Mouse (Mus musculus) forebrain, embryonic 11.5 days (tissue): ENCODE data around the gene Gsk3a. TPM values are rescaled to one million over a fixed set of nuclear protein-coding genes. Genes with fewer than 3 reads are reported as not detected.

Source experiments
- ATAC-seq: fragments of 200-750 bp; cut with Nextera tagmentation; replicated peaks from 2 replicates; pipeline ENCODE4 v1.8.0; 2017; ENCODE audit warnings: moderate TSS enrichment; ENCODE audit not compliant: low FRiP score
- DNase-seq: peaks from one replicate; pipeline ENCODE4 v3.0.0-alpha.2; 2017; ENCODE audit warnings: low spot score
- H3K27ac ChIP-seq: fragments of 300-500 bp; sonication (generic); 2 replicates; pipeline ENCODE4 v1.5.1; 2014; ENCODE audit warnings: low read depth, low read length
- H3K27me3 ChIP-seq: fragments of 300-500 bp; sonication (generic); 2 replicates; pipeline ENCODE4 v1.6.1; 2014; ENCODE audit warnings: mild to moderate bottlenecking, low read length, mixed read lengths; ENCODE audit not compliant: control insufficient read depth, insufficient read depth
- H3K36me3 ChIP-seq: fragments of 300-500 bp; sonication (generic); 2 replicates; pipeline ENCODE4 v1.6.1; 2014; ENCODE audit warnings: mild to moderate bottlenecking, low read length, moderate library complexity, mixed read lengths; ENCODE audit not compliant: control insufficient read depth, insufficient read depth
- H3K4me1 ChIP-seq: fragments of 300-500 bp; sonication (generic); replicated peaks from 2 replicates; pipeline ENCODE4 v1.6.1; 2014; ENCODE audit warnings: low read length, mixed read lengths; ENCODE audit not compliant: control insufficient read depth, insufficient read depth
- H3K4me2 ChIP-seq: fragments of 300-500 bp; sonication (generic); 2 replicates; pipeline ENCODE4 v1.6.1; 2014; ENCODE audit warnings: low read depth, mild to moderate bottlenecking, low read length, moderate library complexity, mixed read lengths; ENCODE audit not compliant: severe bottlenecking
- H3K4me3 ChIP-seq: fragments of 300-500 bp; sonication (generic); 2 replicates; pipeline ENCODE4 v1.5.1; 2014; ENCODE audit warnings: low read depth, low read length
- H3K9ac ChIP-seq: fragments of 300-500 bp; sonication (generic); 2 replicates; pipeline ENCODE4 v1.6.1; 2014; ENCODE audit warnings: low read length
- H3K9me3 ChIP-seq: fragments of 300-500 bp; sonication (generic); 2 replicates; pipeline ENCODE4 v1.6.1; 2016; ENCODE audit warnings: low read length, mixed read lengths; ENCODE audit not compliant: control insufficient read depth
- WGBS: fragments of 180-500 bp; shearing (Covaris S2); extraction: QIAGEN DNeasy Blood & Tissue Kit; methylation state at CpG from one replicate; pipeline ENCODE4 v1.1.7; 2014; 5-methylcytosine and 5-hydroxymethylcytosine counted together
- polyA plus RNA-seq: library from polyadenylated mRNA; unstranded; fragments of >200 nt; fragmentation: Nextera tagmentation; extraction: Ambion mirVana; gene quantifications from 2 replicates; pipeline ENCODE4 v1.2.1, GENCODE M21; 2014

Gene Gsk3a
- polyA plus RNA-seq, 1 experiment from 2014 or later: 14.0 TPM

DNA sequence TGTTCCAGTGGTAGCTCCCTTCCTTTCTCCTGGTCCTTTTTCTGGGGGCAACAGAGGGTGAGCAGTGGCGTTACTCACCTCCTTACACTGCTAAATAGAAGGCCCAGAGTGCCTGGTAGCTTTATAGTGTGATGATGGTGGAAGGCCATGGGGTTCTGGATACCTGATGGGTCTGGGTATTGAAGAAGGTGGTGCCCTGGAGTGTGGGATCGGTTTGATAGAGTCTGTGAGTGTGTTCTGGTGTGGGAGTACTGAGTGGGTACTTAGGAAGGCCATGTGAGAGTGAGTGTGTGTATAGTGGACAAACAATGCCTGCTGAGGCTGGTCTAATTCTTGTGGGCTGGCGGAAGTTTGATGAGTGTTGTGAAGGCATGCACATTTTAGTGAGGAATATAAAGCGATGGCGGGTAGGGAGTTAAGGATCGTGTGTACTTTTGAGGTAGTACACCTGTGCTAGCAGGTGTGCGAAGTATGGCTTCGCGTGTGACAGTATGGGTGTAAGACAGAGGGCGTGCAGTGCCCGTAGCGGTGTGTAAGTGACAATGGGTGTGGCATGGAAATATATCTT, 43.6 kb upstream of the Gsk3a start:
- H3K9ac ChIP-seq: peak overlapping the region; percentile 86
- H3K4me2 ChIP-seq: peak overlapping the region; percentile 93
- peaks cover 8% of the 10 kb centered on the region for H3K36me3 ChIP-seq
- peak overlapping the region; percentile 98 for H3K27ac ChIP-seq
- DNase-seq (no peak), ATAC-seq (no peak; the same call in 1 of the 2 replicates)
- 23% methylated on average over 12 of the region's 12 CpGs for WGBS
- peak overlapping the region; percentile 77 for H3K4me3 ChIP-seq
- no peaks in the 10 kb centered on the region for H3K9me3 ChIP-seq
- peaks cover 41% of the 10 kb centered on the region for H3K4me1 ChIP-seq
- H3K27me3 ChIP-seq: no peaks in the 10 kb centered on the region

DNA sequence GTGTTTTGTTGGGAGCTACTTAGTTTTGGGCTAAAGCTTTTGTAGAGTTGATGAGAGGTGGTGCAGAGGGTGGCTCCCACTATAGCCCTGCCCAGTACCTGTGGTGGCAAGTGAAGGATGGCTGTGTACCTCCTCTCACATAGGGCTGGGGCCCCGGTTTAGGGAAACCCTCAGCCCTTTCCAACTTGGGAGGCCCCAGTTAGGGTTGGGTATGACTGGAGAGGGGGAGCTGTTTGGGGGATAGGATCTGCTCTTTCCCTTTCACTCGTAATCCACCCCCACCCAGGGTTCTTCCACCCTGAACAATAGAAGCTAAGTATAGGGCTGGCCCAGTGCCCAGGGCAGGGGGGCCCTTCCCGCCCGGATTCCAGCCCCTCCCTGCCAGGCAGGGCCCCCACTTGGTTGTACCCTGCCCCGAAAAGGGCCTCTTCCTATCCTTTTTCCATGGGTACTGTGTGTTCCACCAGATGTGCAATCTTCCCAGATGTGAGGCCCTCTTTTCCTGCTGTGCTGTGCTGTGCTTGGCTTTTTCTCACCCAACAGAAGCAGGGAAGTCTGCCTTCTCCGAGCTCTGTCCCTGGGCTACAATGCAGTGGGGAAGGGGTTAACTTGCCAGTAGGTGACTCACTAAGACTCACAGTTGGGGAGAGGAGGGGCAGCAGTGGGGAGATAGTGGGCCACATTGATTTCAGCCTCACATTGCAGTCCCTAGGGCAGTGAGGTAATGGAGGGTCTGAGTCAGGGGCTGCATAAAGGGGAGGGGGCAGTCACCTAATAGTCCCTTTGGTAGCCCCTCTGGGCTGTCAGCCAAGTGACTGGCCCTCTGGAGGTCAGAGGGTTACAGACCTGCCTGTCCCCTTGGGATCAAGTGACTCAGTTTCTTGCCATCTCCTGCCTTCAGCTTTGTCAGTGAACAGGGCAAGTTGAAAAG, 42.5 kb upstream of the Gsk3a start:
- Histone ChIP-seq H3K27ac (peak overlapping the region; percentile 98), H3K9ac (peak overlapping the region; percentile 86), H3K9me3 (no peaks in the 10 kb centered on the region), H3K4me1 (peaks cover 43% of the 10 kb centered on the region), H3K4me3 (peak overlapping the region; percentile 57), H3K36me3 (peaks cover 2% of the 10 kb centered on the region), H3K4me2 (peak overlapping the region; percentile 93), H3K27me3 (no peaks in the 10 kb centered on the region)
- ATAC-seq: peak; percentile 23
- WGBS: 2% methylated on average over 6 of the region's 6 CpGs
- DNase-seq: peak; percentile 79

DNA sequence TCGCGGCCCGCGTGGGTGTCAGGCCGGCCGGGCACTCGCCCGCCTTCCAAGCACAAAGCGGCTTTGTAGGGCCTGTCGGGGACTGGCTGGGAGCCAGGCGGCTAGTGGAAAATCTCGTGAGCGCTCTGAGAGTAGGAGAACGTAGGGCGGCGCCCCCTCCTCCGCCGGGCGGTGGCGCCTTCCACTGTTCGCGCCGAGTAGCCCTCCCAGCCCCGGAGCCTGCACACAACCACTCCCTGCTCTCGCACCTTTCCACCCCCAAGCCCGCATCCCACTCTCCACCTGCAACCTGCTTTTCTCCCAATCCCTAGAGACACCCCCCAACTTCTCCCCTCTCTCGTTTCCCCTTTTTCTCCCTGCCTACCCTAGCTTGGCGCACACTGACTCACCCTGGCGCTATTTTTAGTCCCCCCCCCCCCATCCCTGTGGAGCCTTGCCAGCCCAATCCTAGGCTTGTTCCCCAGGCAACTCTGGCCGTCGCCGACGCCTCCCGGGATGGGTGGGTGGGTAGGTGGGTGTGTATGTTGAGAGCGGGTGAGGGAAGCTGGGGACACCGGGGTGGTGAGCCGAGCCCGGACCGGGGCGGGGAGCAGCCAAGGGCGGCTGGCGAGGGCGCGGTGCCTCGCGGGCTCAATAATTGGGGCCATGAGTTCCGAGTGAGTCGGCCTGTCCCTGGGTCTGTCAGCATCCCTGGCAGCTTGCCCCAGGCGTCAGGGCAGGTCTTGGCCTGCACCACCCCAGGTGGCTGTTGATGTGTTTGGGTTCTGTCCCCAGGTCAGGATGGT, 41.6 kb upstream of the Gsk3a start:
- WGBS: under 1% methylated on average over 46 of the region's 49 CpGs
- Histone ChIP-seq H3K4me3 (peak overlapping the region; percentile 57), H3K27ac (peak overlapping the region; percentile 98), H3K9me3 (no peaks in the 10 kb centered on the region), H3K36me3 (no peaks in the 10 kb centered on the region), H3K4me2 (peak overlapping the region; percentile 93), H3K4me1 (peaks cover 43% of the 10 kb centered on the region), H3K27me3 (no peaks in the 10 kb centered on the region), H3K9ac (peak overlapping the region; percentile 86)
- ATAC-seq (peak; percentile 53), DNase-seq (no peak)

DNA sequence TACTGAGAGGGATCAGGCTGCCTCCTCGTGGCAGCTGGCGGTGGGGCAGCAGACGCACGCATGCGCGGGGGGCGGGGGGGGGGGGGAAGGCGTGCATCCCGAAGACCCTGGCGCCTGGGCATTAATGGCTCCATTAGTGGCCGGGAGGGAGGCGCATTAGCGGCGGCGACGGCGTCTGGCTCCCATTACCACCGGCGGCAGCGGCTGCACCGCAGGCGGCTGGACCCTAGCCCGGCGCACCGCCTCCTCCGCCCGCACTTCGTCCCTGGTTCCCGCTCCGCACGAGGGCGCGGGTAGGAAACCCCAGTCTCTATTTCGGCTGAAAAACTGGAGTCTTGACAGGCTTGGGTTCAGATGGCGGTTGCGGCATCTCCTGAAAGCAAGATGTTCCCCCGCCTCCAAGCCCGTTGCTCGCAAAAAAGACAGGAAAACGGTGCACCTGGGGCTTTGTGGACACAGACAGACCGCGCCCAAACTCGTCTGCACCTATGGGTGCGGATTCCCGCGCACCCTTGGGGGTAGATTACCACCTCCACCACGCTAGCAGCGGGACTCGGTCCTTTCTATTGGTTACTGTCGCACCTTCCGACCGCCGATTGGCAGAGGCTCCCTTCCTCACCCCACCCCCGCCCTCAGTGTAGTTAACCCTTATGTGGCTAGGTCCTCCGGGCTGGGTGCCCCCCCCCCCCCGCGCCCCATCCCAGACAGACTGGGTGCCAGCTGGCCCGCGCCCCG, 40.9 kb upstream of the Gsk3a start:
- no peaks in the 10 kb centered on the region for H3K27me3 ChIP-seq
- ATAC-seq: peak; percentile 65
- DNase-seq: peak; percentile 93
- H3K4me2 ChIP-seq: peak overlapping the region; percentile 93
- H3K4me3 ChIP-seq: peak overlapping the region; percentile 57
- no peaks in the 10 kb centered on the region for H3K9me3 ChIP-seq
- peak overlapping the region; percentile 86 for H3K9ac ChIP-seq
- peak overlapping the region; percentile 98 for H3K27ac ChIP-seq
- WGBS: under 1% methylated on average over 55 of the region's 60 CpGs
- peaks cover 36% of the 10 kb centered on the region for H3K4me1 ChIP-seq
- no peaks in the 10 kb centered on the region for H3K36me3 ChIP-seq

DNA sequence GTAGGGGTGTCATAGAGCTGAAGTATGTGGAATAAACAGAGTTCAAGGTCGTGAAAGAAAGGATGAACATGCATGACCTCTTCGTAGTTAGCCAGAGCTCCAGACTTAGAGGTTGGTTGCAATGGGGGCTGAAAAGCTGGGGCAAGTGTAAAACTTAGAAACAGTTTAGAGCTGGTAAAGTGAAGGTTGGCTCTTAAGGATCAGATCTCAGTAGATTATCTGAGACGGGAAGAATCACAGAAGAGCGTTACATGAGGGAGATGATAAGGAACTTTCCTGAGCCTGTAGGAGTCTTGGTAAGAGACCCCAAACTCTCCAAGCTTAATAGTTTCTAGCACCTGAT, 40.3 kb upstream of the Gsk3a start:
- H3K36me3 ChIP-seq: no peaks in the 10 kb centered on the region
- WGBS: 17% methylated on average over 4 of the region's 4 CpGs
- ATAC-seq (no peak), DNase-seq (no peak)
- no peaks in the 10 kb centered on the region for H3K27me3 ChIP-seq
- H3K27ac ChIP-seq: peak overlapping the region; percentile 98
- peaks cover 33% of the 10 kb centered on the region for H3K4me1 ChIP-seq
- H3K4me3 ChIP-seq: peak overlapping the region; percentile 57
- H3K9me3 ChIP-seq: no peaks in the 10 kb centered on the region
- H3K9ac ChIP-seq: peak overlapping the region; percentile 50
- H3K4me2 ChIP-seq: peak overlapping the region; percentile 93

DNA sequence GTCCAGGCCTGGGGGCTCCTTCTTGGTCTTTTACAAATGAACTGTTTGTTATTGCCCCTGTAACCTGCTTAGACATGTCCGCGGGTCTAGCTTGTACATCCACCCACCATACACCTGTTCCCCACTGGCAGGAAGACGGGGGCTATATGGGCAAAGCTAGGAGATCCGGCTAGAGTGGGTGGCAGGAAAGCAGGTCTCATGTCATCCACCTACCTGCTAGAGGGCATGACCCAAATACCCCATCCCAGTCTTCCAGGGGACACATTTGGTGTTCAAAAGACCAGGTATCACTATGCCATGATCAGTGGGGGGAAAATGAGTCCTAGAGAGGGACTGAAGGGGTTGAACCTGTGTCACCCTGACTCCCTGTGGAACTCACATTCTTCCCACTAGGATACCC, 39.8 kb upstream of the Gsk3a start:
- no peaks in the 10 kb centered on the region for H3K27me3 ChIP-seq
- no peaks in the 10 kb centered on the region for H3K36me3 ChIP-seq
- peak overlapping the region; percentile 93; the same call in 1 of the 2 replicates for H3K4me2 ChIP-seq
- no peak for ATAC-seq
- 84% methylated on average over 4 of the region's 4 CpGs for WGBS
- H3K4me1 ChIP-seq: peaks cover 33% of the 10 kb centered on the region
- peak overlapping the region; percentile 98; the same call in 1 of the 2 replicates for H3K27ac ChIP-seq
- DNase-seq: peak; percentile 42
- H3K9ac ChIP-seq: peak overlapping the region; percentile 50
- 0 out of 2 replicates have a peak overlapping the region, but pooled peaks have one; percentile 57 for H3K4me3 ChIP-seq
- no peaks in the 10 kb centered on the region for H3K9me3 ChIP-seq

DNA sequence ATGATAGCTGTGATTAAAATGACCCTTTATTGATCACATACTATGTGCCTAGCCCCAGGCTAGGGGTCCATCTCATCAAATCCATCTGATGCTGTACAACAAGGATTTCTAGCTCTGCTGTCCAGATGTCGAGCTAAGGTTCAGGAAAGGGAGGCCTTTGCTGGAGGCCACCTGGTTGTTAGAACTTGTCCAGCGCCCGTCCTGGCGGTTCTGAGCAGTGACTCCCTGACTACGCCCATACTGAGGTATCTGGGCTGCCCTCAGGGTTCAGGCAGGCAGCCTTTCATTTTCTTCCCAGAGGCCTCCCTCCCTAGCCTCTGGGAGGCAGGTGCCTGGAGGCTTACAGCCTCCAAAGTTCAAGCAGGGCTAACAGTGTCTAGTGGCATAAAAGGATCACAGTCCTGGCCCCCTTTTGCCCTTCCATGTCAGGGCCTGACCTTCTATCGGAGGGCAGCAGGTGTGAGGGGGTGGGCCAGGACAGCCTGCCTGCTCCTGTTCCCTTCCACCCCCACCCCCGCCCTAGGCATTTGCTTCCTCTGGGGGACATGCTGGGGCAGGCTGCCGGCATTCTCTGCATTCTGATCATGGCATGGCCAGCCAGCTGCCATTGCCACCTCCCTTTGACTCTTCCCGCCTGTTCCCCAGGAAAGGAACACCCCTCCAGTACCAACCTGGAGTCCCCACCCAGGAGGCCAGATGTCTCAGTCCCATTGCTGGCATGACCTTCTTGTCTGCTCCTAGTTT, 38.1 kb upstream of the Gsk3a start:
- Histone ChIP-seq H3K4me3 (no peak overlapping the region), H3K4me2 (no peak overlapping the region), H3K36me3 (no peaks in the 10 kb centered on the region; the same call in 1 of the 2 replicates), H3K9ac (peak overlapping the region; percentile 16; the same call in 1 of the 2 replicates), H3K9me3 (no peaks in the 10 kb centered on the region), H3K4me1 (peaks cover 25% of the 10 kb centered on the region), H3K27ac (no peak overlapping the region), H3K27me3 (no peaks in the 10 kb centered on the region)
- 65% methylated on average over 9 of the region's 9 CpGs for WGBS
- ATAC-seq (no peak), DNase-seq (peak; percentile 52)
